ENCODE assay signal across 19 mouse cellular contexts in genomic region chr7:96943715-96944377, GRCm38 (mm10). TPM values are rescaled to one million over a fixed set of nuclear protein-coding genes. Genes with fewer than 3 reads are reported as not detected.
DNase-seq lines count a peak whose midpoint lies in the region; ATAC-seq lines count a peak whose summit lies in the region.
"Had no signal": no experiment of that assay in that cellular context is flagged by ENCODE, and none has a peak within 500 bp of the region (broad histone marks: within the 10 kb centered on the region; RNA-seq: fewer than 3 reads in every experiment).

No protein-coding gene starts in this region.

- H3K4me2 ChIP-seq in embryonic facial prominence, embryonic 12.5 days (replicated peaks): no peak overlapping the region
- H3K4me2 ChIP-seq in midbrain, embryonic 12.5 days (replicated peaks): no peak overlapping the region
- no peak overlapping the region for H3K4me2 ChIP-seq in embryonic facial prominence, embryonic 15.5 days (replicated peaks)
- H3K4me2 ChIP-seq: forebrain, embryonic 15.5 days; heart, embryonic 13.5 days; hindbrain, embryonic 15.5 days had no signal

- H3K27ac ChIP-seq in embryonic facial prominence, embryonic 12.5 days: no peak overlapping the region
- H3K27ac ChIP-seq in embryonic facial prominence, embryonic 10.5 days (replicated peaks): no peak overlapping the region
- H3K27ac ChIP-seq in midbrain, embryonic 12.5 days (replicated peaks): no peak overlapping the region
- no peak overlapping the region for H3K27ac ChIP-seq in midbrain, embryonic 10.5 days (replicated peaks)
- 0 out of 2 replicates have a peak overlapping the region, but pooled peaks have one; percentile 40 for H3K27ac ChIP-seq in embryonic facial prominence, embryonic 15.5 days (replicated peaks)
- H3K27ac ChIP-seq: forebrain, embryonic 15.5 days; heart, embryonic 13.5 days; hindbrain, embryonic 15.5 days had no signal

- ATAC-seq in embryonic facial prominence, embryonic 12.5 days (ENCODE audit: insufficient number of reproducible peaks, insufficient read depth, low FRiP score, low TSS enrichment): 0 out of 2 replicates have a peak, but pooled peaks have one; percentile 56
- ATAC-seq in midbrain, embryonic 12.5 days (ENCODE audit: low FRiP score, low read depth): peak; percentile 74
- 0 out of 2 replicates have a peak, but pooled peaks have one; percentile 15 for ATAC-seq in embryonic facial prominence, embryonic 15.5 days (ENCODE audit: insufficient number of reproducible peaks, low FRiP score, low TSS enrichment, low read depth)
- ATAC-seq: activated CD4-positive, CD25-positive, alpha-beta regulatory T cell, adult 4 months; CD4-positive, CD25-positive, alpha-beta regulatory T cell, adult 4 months; forebrain, embryonic 15.5 days; intestine, embryonic 16.5 days had no signal

- H3K9ac ChIP-seq in embryonic facial prominence, embryonic 12.5 days: no peak overlapping the region
- H3K9ac ChIP-seq in midbrain, embryonic 12.5 days (replicated peaks): no peak overlapping the region
- H3K9ac ChIP-seq in embryonic facial prominence, embryonic 15.5 days: no peak overlapping the region
- H3K9ac ChIP-seq: forebrain, embryonic 15.5 days; heart, embryonic 13.5 days; hindbrain, embryonic 15.5 days had no signal

- H3K27me3 ChIP-seq in embryonic facial prominence, embryonic 12.5 days: no peaks in the 10 kb centered on the region
- 0 out of 2 replicates have a peak, but pooled peaks cover 4% of the 10 kb centered on the region for H3K27me3 ChIP-seq in embryonic facial prominence, embryonic 10.5 days (replicated peaks; ENCODE audit: low read depth, poor library complexity, severe bottlenecking)
- peaks cover 7% of the 10 kb centered on the region; the same call in 1 of the 2 replicates for H3K27me3 ChIP-seq in midbrain, embryonic 12.5 days
- 0 out of 2 replicates have a peak, but pooled peaks cover 3% of the 10 kb centered on the region for H3K27me3 ChIP-seq in midbrain, embryonic 10.5 days (ENCODE audit: low read depth, poor library complexity, severe bottlenecking)
- H3K27me3 ChIP-seq in embryonic facial prominence, embryonic 15.5 days: no peaks in the 10 kb centered on the region
- H3K27me3 ChIP-seq: forebrain, embryonic 15.5 days; heart, embryonic 13.5 days; hindbrain, embryonic 15.5 days had no signal

- no peak overlapping the region for H3K4me3 ChIP-seq in embryonic facial prominence, embryonic 12.5 days
- H3K4me3 ChIP-seq in embryonic facial prominence, embryonic 10.5 days: no peak overlapping the region
- no peak overlapping the region for H3K4me3 ChIP-seq in midbrain, embryonic 12.5 days
- H3K4me3 ChIP-seq in midbrain, embryonic 10.5 days: no peak overlapping the region
- no peak overlapping the region for H3K4me3 ChIP-seq in embryonic facial prominence, embryonic 15.5 days (replicated peaks)
- H3K4me3 ChIP-seq: forebrain, embryonic 15.5 days; heart, embryonic 13.5 days; hindbrain, embryonic 15.5 days had no signal

- H3K4me1 ChIP-seq in embryonic facial prominence, embryonic 12.5 days: no peaks in the 10 kb centered on the region
- no peaks in the 10 kb centered on the region for H3K4me1 ChIP-seq in embryonic facial prominence, embryonic 10.5 days
- peaks cover 6% of the 10 kb centered on the region; the same call in 1 of the 2 replicates for H3K4me1 ChIP-seq in midbrain, embryonic 12.5 days
- H3K4me1 ChIP-seq in midbrain, embryonic 10.5 days: peaks cover 31% of the 10 kb centered on the region
- no peaks in the 10 kb centered on the region for H3K4me1 ChIP-seq in embryonic facial prominence, embryonic 15.5 days
- H3K4me1 ChIP-seq: forebrain, embryonic 15.5 days; heart, embryonic 13.5 days; hindbrain, embryonic 15.5 days had no signal

- 59% methylated on average over 5 of the region's 5 CpGs for WGBS in embryonic facial prominence, embryonic 12.5 days
- WGBS in embryonic facial prominence, embryonic 10.5 days: 63% methylated on average over 5 of the region's 5 CpGs
- WGBS in midbrain, embryonic 12.5 days: 16% methylated on average over 5 of the region's 5 CpGs
- WGBS in midbrain, embryonic 10.5 days: 36% methylated on average over 5 of the region's 5 CpGs
- WGBS in embryonic facial prominence, embryonic 15.5 days: 39% methylated on average over 5 of the region's 5 CpGs

- no peaks in the 10 kb centered on the region for H3K36me3 ChIP-seq in embryonic facial prominence, embryonic 12.5 days
- H3K36me3 ChIP-seq in embryonic facial prominence, embryonic 10.5 days (replicated peaks): no peaks in the 10 kb centered on the region
- H3K36me3 ChIP-seq in midbrain, embryonic 12.5 days: no peaks in the 10 kb centered on the region
- no peaks in the 10 kb centered on the region for H3K36me3 ChIP-seq in midbrain, embryonic 10.5 days
- no peaks in the 10 kb centered on the region for H3K36me3 ChIP-seq in embryonic facial prominence, embryonic 15.5 days
- H3K36me3 ChIP-seq: forebrain, embryonic 15.5 days; heart, embryonic 13.5 days; hindbrain, embryonic 15.5 days had no signal

- no peaks in the 10 kb centered on the region for H3K9me3 ChIP-seq in embryonic facial prominence, embryonic 12.5 days
- H3K9me3 ChIP-seq in embryonic facial prominence, embryonic 10.5 days: no peaks in the 10 kb centered on the region
- H3K9me3 ChIP-seq in midbrain, embryonic 12.5 days: no peaks in the 10 kb centered on the region
- no peaks in the 10 kb centered on the region for H3K9me3 ChIP-seq in midbrain, embryonic 10.5 days (replicated peaks)
- no peaks in the 10 kb centered on the region for H3K9me3 ChIP-seq in embryonic facial prominence, embryonic 15.5 days (replicated peaks)
- H3K9me3 ChIP-seq: forebrain, embryonic 15.5 days; hindbrain, embryonic 15.5 days had no signal

- no peak for DNase-seq in embryonic facial prominence, embryonic 10.5 days (ENCODE audit: low spot score)
- DNase-seq in midbrain, embryonic 10.5 days (ENCODE audit: low spot score): no peak
- no peak for DNase-seq in layer of hippocampus, adult 18-20 months (ENCODE audit: low spot score in 2 of 2)
- DNase-seq in cerebellum, adult 9-11 months: no peak
- DNase-seq: adrenal gland, postnatal 14 days; B cell, adult 2 months; cerebellum, adult 18-20 months; cerebellum, postnatal 10 days; gastrocnemius, postnatal 14 days; heart, postnatal 36 days had no signal

RNA-seq across cellular contexts. Expression of gene Nars2, which starts 7.5 kb away (rescaled TPM):
- polyA plus RNA-seq in embryonic facial prominence, embryonic 12.5 days (2016; fragmentation: Nextera tagmentation; extraction: Ambion mirVana): 23.4 and 26.1 TPM in 2 replicates
- polyA plus RNA-seq in embryonic facial prominence, embryonic 10.5 days (2016; fragmentation: Nextera tagmentation; extraction: Ambion mirVana): 26.3 and 26.5 TPM in 2 replicates
- 23.9 and 25.6 TPM in 2 replicates for polyA plus RNA-seq in midbrain, embryonic 12.5 days (2016; fragmentation: Nextera tagmentation; extraction: Ambion mirVana)
- polyA plus RNA-seq in midbrain, embryonic 10.5 days (2016; fragmentation: Nextera tagmentation; extraction: Ambion mirVana): 24.4 and 26.1 TPM in 2 replicates
- 20.5 and 22.7 TPM in 2 replicates for polyA plus RNA-seq in embryonic facial prominence, embryonic 15.5 days (2015; fragmentation: Nextera tagmentation; extraction: Ambion mirVana)
- total RNA-seq in layer of hippocampus, adult 18-20 months (2021): 10 to 100 TPM; 13.5 to 16.2 TPM

Comparison
In these comparisons a context has a peak if more than half of its experiments do, and no peak if none do; other contexts are left out.
1. ATAC-seq: peak in every context shown above with its lines; median percentile 74 in midbrain, embryonic 12.5 days; 56 in embryonic facial prominence, embryonic 12.5 days; 15 in embryonic facial prominence, embryonic 15.5 days.